Mouse (Mus musculus): Measurements from ENCODE around the gene Ssr4.
"Not testable (repeated sequence)": the region's sequence is repeated elsewhere in the genome, so short reads cannot be mapped to it uniquely, and the experiment has no call there.

Gene Ssr4

GRCm38 (mm10) chrX:73786364-73787224, at the start of gene Ssr4, which contains the start of gene Idh3g:
Gene Ssr4 (plus strand): TSS chrX:73787028.
Gene Idh3g (minus strand): TSS chrX:73786897.
- DNase-seq (ENCODE audit: low spot score in 2 of 2), result peak; percentile 94

DNA sequence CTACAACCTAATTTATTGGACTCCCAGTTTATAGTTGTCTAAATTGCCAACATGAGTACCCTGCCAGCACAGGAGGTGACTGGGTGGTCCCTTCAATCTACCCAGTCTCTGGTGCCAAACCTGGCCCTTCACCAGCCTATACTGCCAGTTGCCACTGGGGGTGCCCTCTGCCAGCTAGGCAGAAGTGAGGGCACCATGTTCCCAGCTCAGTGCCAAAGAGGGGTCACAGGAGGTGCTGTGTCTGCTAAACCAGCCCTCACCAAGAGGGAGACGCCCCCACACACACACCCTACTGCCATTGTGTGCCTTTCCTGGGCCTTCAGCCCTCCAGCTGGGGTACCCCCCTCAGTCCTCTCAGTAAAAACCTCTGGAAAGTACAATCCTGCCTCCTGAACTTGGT, 48.7 kb upstream of the Ssr4 start:
- DNase-seq (ENCODE audit: low spot score in 2 of 2), result no peak

DNA sequence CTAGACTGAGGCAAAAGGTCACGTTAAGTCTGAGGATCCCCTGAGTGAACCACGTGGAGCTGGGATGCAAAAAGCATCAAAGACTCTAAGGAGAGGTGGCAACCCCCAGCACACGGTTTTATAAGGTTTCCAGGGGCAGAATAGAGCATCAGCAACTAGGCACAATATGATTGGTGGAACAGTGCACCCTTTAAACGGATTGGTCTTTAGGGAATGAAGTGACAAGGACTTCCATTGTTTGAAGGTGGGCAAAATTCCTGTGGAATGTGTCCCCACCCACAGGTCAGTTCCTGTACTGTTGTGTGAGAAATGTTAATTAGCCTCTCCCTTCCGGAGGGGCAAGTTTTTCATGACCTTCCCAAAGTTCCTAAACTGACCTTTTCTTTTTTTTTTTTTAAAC, 47.7 kb upstream of the Ssr4 start:
- DNase-seq (ENCODE audit: low spot score in 2 of 2), result no peak

DNA sequence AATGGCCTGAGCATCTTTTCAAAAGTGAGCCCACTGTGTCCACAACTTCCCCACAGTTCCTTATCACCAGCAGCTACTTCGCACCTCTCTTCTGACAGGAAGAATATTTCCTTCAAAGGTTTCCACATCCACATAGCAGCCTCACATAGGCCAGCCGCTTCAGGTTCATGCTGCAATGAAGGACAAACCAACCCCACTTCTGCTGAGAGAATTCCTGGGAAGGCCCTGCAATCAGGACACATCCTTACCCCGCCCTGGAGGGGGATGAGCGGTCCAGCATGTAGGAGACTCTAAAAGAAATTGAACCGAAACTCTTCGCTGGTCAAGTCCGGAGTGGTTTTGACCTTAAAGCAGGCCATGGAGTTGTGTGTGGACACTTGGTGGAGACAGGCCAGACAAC, 47.0 kb upstream of the Ssr4 start:
- DNase-seq (ENCODE audit: low spot score in 2 of 2), result not testable (repeated sequence)

- no peak for DNase-seq (ENCODE audit: low spot score in 2 of 2)
Measured at GRCm38 (mm10) chrX:73744774-73745481, 41.9 kb upstream of the Ssr4 start.

- no peak for DNase-seq (ENCODE audit: low spot score in 2 of 2)
Measured at GRCm38 (mm10) chrX:73748977-73749376, 37.9 kb upstream of the Ssr4 start.

GRCm38 (mm10) chrX:73756334-73757140, 30.3 kb upstream of the Ssr4 start, which contains the start of gene Plxnb3:
Gene Plxnb3 (plus strand): TSS chrX:73757090.
- DNase-seq (ENCODE audit: low spot score in 2 of 2), result no peak

DNA sequence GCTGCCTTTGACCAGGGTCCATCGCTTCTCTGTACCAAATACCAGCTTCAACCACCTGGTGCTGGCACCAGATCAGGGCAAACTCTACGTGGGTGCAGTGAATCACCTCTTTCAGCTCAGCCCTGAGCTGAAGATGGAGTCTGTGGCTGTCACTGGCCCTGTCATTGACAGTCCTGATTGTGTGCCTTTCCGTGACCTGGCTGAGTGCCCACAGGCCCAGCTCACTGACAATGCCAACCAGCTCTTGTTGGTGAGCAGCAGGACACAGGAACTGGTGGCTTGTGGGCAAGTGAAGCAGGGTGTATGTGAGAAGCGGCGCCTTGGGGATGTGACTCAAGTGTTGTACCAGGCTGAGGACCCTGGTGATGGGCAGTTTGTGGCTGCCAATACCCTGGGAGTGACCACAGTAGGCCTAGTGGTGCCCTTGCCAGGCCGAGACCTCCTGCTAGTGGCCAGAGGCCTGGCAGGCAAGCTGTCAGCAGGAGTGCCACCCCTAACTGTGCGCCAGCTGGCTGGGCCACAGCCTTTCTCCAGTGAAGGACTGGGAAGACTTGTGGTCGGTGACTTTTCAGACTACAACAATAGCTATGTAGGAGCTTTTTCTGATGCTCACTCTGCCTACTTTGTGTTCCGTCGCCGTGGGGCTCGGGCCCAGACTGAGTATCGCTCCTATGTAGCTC, 28.1 kb upstream of the Ssr4 start:
- no peak for DNase-seq (ENCODE audit: low spot score in 2 of 2)

- peak; percentile 30 to 32 for DNase-seq (ENCODE audit: low spot score in 2 of 2)
Measured at GRCm38 (mm10) chrX:73765311-73765710, 21.5 kb upstream of the Ssr4 start.

DNA sequence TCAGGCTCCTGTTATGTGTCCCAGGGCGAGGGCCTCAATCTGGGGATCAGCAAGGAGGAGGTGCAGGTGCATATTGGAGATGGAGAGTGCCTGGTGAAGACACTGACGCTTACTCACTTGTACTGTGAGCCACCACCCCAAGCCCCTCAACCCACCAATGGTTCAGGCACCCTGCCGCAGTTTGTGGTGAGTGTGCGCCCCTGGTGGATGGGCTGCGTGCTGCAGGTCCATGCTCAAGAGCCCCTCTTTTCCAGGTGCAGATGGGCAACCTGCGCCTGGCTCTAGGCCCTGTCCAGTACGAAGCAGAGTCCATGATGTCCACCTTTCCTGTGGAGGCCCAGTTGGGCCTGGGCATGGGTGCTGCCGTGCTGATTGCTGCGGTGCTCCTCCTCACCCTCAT, 19.6 kb upstream of the Ssr4 start:
- no peak for DNase-seq (ENCODE audit: low spot score in 2 of 2)

- peak; percentile 74 for DNase-seq (ENCODE audit: low spot score in 2 of 2)
Measured at GRCm38 (mm10) chrX:73774168-73774760, 12.6 kb upstream of the Ssr4 start, which contains the start of gene Srpk3. Gene Srpk3 (plus strand): TSS chrX:73774405.

DNA sequence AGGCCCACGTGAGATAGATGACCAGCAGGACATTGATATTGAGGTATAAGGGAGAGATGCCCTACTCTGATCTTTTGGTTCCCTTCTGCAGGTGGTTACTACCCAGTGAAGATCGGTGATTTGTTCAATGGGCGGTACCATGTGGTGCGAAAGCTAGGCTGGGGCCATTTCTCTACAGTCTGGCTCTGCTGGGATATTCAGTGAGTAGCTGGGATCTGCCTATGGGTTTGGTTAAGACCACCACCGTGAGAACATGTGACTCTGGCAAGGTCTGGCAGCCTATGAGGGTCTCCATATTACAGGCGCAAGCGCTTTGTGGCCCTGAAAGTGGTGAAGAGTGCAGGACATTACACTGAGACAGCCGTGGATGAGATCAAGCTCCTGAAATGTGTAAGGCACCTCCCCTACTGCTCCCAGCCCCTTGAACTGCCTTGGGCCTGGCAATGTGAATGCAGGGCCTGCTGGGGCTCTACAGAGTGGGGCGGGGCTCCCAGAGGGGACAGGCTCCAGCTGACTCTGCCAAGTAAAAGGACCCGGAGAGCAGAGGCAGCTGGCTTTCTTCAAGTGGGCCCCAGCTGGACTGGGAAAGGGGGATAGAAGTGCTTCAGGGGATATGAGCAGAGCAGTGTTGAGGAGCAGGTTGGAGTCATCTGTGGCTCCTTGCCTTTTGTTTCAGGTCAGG, 11.9 kb upstream of the Ssr4 start:
- peak in 1 of 2 experiments; percentile 14 for DNase-seq (ENCODE audit: low spot score in 2 of 2)

DNA sequence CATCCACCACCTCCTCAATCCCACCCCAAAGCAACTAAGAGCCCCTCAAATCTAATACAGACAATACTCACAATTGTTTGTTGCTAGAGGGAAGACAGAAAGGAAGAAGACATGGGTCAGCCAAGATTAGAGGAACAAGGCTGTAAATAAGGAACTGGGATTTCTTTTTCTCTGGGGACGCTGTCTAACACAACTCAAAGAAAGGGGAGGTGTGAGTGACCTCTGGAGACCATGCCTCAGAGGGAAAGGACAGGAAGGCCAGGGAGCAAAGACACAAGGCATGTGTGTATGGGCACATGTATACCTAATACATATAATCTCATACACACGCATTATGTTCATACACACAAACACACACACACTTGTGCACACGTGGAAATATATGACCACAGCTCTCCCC, 4.6 kb upstream of the Ssr4 start:
- DNase-seq (ENCODE audit: low spot score in 2 of 2), result no peak

DNA sequence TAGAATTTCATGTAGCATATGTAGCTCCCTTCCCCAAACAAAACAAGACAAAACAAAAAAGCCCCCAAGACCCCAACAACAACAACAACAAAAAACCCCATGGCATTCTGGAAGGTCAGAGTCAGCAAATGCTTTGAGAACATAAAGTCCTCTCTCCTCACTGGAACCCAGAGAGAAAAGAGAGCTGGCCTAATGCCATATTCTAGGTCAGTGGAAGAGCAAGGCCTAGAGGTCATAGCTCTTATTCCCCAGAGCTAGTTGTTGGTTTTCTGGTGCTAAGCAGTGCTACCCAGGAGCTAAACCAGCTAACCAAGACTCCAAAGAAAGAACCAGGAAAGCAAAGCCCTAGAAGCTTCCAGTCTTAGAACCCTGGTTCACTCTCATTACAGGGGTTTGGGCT, 1.2 kb upstream of the Ssr4 start:
- no peak for DNase-seq (ENCODE audit: low spot score in 2 of 2)

DNA sequence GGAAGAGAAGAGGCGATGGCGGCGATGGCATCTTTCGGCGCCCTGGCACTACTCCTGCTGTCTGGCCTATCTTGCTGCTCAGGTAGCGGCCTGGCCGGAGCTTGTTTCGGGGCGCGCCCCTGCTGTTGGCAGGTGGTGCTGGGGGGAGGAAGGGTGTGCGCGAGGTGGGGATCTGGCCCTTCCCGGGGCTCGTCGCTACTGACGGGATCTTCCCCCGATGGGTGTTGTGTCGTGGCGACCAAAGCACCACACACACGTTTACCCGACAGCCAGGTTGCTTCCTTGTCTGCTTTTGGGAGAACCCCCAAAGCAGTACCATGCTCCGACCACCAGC, 364 bp downstream of the Ssr4 start:
- no peak for DNase-seq (ENCODE audit: low spot score in 2 of 2)

GRCm38 (mm10) chrX:73788501-73788900, 1.7 kb downstream of the Ssr4 start:
- no peak for DNase-seq (ENCODE audit: low spot score in 2 of 2)

GRCm38 (mm10) chrX:73793039-73793438, 6.2 kb downstream of the Ssr4 start:
- DNase-seq (ENCODE audit: low spot score in 2 of 2), result no peak

- no peak for DNase-seq (ENCODE audit: low spot score in 2 of 2)
Measured at GRCm38 (mm10) chrX:73793505-73793904, 6.7 kb downstream of the Ssr4 start.

GRCm38 (mm10) chrX:73797511-73797910, 10.7 kb downstream of the Ssr4 start:
- no peak for DNase-seq (ENCODE audit: low spot score in 2 of 2)

DNA sequence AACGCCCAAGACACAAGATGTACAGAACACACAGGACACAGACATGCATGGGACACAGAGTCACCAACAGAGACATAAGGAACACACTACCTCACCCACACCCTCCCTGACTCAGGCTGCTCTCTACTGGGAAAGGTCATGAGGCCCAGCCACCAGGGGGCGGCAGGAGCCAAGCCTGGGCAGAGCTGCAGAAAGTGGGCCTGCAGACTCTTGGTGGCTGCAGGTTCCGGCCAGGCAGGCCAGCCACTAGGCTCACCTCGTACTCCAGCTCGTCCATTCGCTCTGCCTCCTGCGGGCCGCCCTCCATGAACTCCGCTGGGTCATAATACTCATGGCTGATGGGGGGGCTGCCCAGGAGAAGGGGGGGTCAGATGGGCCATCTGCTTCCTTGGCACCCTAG, 11.7 kb downstream of the Ssr4 start:
- peak; percentile 63 to 71 for DNase-seq (ENCODE audit: low spot score in 2 of 2)

DNA sequence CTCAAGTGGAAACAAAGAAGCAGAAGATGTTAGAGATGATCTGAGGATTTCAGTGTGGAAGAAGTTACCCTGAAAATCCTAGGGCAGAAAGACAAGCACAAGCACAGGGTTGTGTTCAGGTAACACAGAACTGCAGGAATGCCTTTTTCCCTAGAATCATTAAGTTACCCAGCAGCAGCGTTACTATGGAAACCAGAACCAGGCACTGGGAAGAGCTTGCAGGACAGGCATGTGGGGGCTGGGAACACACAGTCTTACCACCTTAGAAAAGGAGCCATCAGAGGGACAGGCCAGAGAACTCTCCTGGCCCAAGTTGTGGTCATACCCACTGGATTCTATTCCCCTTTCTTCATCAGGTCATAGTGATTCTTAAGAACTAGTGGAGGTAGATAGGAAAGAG, 19.0 kb downstream of the Ssr4 start:
- no peak for DNase-seq (ENCODE audit: low spot score in 2 of 2)
